Mouse (Mus musculus) 3T3-L1 (cell line): ENCODE results near the gene Gpr142.

Experiments
- DNase-seq: peaks from one replicate; pipeline ENCODE4 v3.0.0-alpha.2; 2015; ENCODE audit warnings: low read depth, low spot score

Gpr142 gene

GRCm38 (mm10) chr11:114798624-114799023 lies at the start of gene Gpr142:
TSS of gene Gpr142 (plus strand) at chr11:114798924.
- DNase-seq = no peak

- DNase-seq = no peak
Measured at GRCm38 (mm10) chr11:114764820-114765818, 33.6 kb upstream of the Gpr142 start, which contains the start of gene Kif19a. TSS of gene Kif19a (plus strand) at chr11:114765388.

- DNase-seq = no peak
Measured at GRCm38 (mm10) chr11:114769911-114770310, 28.8 kb upstream of the Gpr142 start.

- no peak for DNase-seq
Measured at GRCm38 (mm10) chr11:114771896-114772295, 26.8 kb upstream of the Gpr142 start.

- DNase-seq = no peak
Measured at GRCm38 (mm10) chr11:114780076-114780475, 18.6 kb upstream of the Gpr142 start.

GRCm38 (mm10) chr11:114785892-114786291 lies 12.8 kb upstream of the Gpr142 start:
- no peak for DNase-seq

GRCm38 (mm10) chr11:114786326-114786725 lies 12.4 kb upstream of the Gpr142 start:
- DNase-seq = no peak

GRCm38 (mm10) chr11:114787611-114788010 lies 11.1 kb upstream of the Gpr142 start:
- DNase-seq = no peak

- DNase-seq = peak; percentile 67
Measured at GRCm38 (mm10) chr11:114789061-114789714, 9.5 kb upstream of the Gpr142 start.

- DNase-seq = no peak
Measured at GRCm38 (mm10) chr11:114789716-114790115, 9.0 kb upstream of the Gpr142 start.

GRCm38 (mm10) chr11:114790171-114790570 lies 8.6 kb upstream of the Gpr142 start:
- DNase-seq = no peak

- no peak for DNase-seq
Measured at GRCm38 (mm10) chr11:114790841-114791240, 7.9 kb upstream of the Gpr142 start.

GRCm38 (mm10) chr11:114791351-114791889 lies 7.3 kb upstream of the Gpr142 start:
- no peak for DNase-seq

- DNase-seq = no peak
Measured at GRCm38 (mm10) chr11:114791891-114792411, 6.8 kb upstream of the Gpr142 start.

GRCm38 (mm10) chr11:114792931-114793494 lies 5.7 kb upstream of the Gpr142 start:
- no peak for DNase-seq

GRCm38 (mm10) chr11:114793868-114794545 lies 4.7 kb upstream of the Gpr142 start:
- no peak for DNase-seq

- no peak for DNase-seq
Measured at GRCm38 (mm10) chr11:114794691-114795090, 4.0 kb upstream of the Gpr142 start.

GRCm38 (mm10) chr11:114795231-114795746 lies 3.4 kb upstream of the Gpr142 start:
- peak; percentile 15 for DNase-seq

- no peak for DNase-seq
Measured at GRCm38 (mm10) chr11:114795848-114796322, 2.8 kb upstream of the Gpr142 start, which contains the start of gene Btbd17. TSS of gene Btbd17 (minus strand) at chr11:114795945.

GRCm38 (mm10) chr11:114797176-114797575 lies 1.5 kb upstream of the Gpr142 start:
- no peak for DNase-seq

GRCm38 (mm10) chr11:114797981-114798380 lies 743 bp upstream of the Gpr142 start:
- DNase-seq = no peak
